Mouse (Mus musculus): ENCODE data around the gene Lhx4. TPM values are rescaled to one million over a fixed set of nuclear protein-coding genes. Genes with fewer than 3 reads are reported as not detected.

The Lhx4 gene
- polyA plus RNA-seq (2015; fragmentation: Nextera tagmentation; extraction: Ambion mirVana) = not detected in 2 replicates

DNA sequence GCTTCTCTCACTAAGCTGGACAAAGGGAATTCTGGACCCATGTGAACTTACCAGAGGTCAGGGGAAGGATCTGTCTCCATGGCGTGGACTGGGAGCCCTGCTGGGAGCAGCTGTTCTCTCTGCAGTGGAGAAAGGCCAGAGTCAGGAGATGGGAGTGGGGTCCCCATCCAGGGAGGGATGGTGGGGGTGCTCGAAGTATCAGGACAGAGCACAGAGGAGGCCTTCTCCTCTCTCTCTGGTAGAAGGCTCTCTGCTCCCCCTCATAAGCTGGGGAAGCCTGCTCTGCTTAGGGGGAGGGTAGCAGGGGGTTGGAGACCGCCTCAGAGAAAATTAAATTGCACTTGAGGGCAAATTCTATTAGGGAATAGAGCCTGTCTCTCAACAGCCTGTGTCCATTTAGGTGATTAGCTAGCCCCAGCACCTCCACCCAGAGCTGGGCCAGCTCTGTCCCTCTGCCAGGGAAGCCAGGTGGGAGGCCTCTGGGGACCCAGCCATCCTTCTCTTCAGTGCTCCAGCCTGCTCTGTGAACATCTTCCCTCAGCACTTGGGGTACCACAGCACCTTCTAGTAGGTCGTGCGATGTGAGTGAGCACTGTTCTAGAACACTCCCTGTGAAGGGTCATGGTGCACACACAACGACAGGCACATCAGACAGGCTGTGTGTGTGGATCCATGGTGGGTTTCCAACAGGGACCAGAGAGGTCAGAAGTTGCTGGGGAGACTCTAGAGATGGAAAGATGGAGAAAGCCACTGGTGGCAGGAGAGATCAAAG is at the start of gene Lhx4:
TSS of gene Lhx4 (minus strand) at position 201 of the 772 bp plus-strand sequence.
- no peaks in the 10 kb centered on the region for H3K9me3 ChIP-seq (replicated peaks; ENCODE audit: control insufficient read depth, low read length)
- no peaks in the 10 kb centered on the region for H3K4me1 ChIP-seq (ENCODE audit: control insufficient read depth, low read depth, low read length)
- no peak for ATAC-seq (ENCODE audit: low read depth)
- H3K9ac ChIP-seq (ENCODE audit: low read depth, low read length) = no peak within 1 kb of the TSS
- no peak within 1 kb of the TSS for H3K4me3 ChIP-seq (ENCODE audit: low read depth, low read length)
- no peak within 1 kb of the TSS for H3K4me2 ChIP-seq (ENCODE audit: low read depth, low read length)
- H3K27ac ChIP-seq (ENCODE audit: low read length) = no peak within 1 kb of the TSS
- H3K27me3 ChIP-seq (ENCODE audit: control insufficient read depth, insufficient read depth, low read depth, low read length) = peaks cover 46% of the 10 kb centered on the region
- WGBS (ENCODE audit: insufficient replicate concordance) = 52% methylated on average over 6 of the region's 6 CpGs
- H3K36me3 ChIP-seq (ENCODE audit: control insufficient read depth, insufficient read depth) = no peaks in the 10 kb centered on the region

GRCm38 (mm10) chr1:155798000-155798399 is 46.5 kb upstream of the Lhx4 start:
- Histone ChIP-seq H3K36me3 (ENCODE audit: control insufficient read depth, insufficient read depth) (peaks cover 10% of the 10 kb centered on the region; the same call in 1 of the 2 replicates), H3K27ac (ENCODE audit: low read length) (no peak overlapping the region), H3K4me1 (ENCODE audit: control insufficient read depth, low read depth, low read length) (peaks cover 4% of the 10 kb centered on the region), H3K4me2 (ENCODE audit: low read depth, low read length) (no peak overlapping the region), H3K27me3 (ENCODE audit: control insufficient read depth, insufficient read depth, low read depth, low read length) (no peaks in the 10 kb centered on the region), H3K9ac (ENCODE audit: low read depth, low read length) (no peak overlapping the region), H3K9me3 (replicated peaks; ENCODE audit: control insufficient read depth, low read length) (no peaks in the 10 kb centered on the region), H3K4me3 (ENCODE audit: low read depth, low read length) (no peak overlapping the region)
- no peak for ATAC-seq (ENCODE audit: low read depth)
- WGBS (ENCODE audit: insufficient replicate concordance) = 76% methylated on average over 4 of the region's 4 CpGs

- no peak overlapping the region for H3K4me3 ChIP-seq (ENCODE audit: low read depth, low read length)
- no peaks in the 10 kb centered on the region for H3K27me3 ChIP-seq (ENCODE audit: control insufficient read depth, insufficient read depth, low read depth, low read length)
- H3K9ac ChIP-seq (ENCODE audit: low read depth, low read length) = no peak overlapping the region
- H3K27ac ChIP-seq (ENCODE audit: low read length) = no peak overlapping the region
- peaks cover 10% of the 10 kb centered on the region; the same call in 1 of the 2 replicates for H3K36me3 ChIP-seq (ENCODE audit: control insufficient read depth, insufficient read depth)
- no peak overlapping the region for H3K4me2 ChIP-seq (ENCODE audit: low read depth, low read length)
- 72% methylated on average over 4 of the region's 4 CpGs for WGBS (ENCODE audit: insufficient replicate concordance)
- no peaks in the 10 kb centered on the region for H3K9me3 ChIP-seq (replicated peaks; ENCODE audit: control insufficient read depth, low read length)
- no peak for ATAC-seq (ENCODE audit: low read depth)
- H3K4me1 ChIP-seq (ENCODE audit: control insufficient read depth, low read depth, low read length) = peaks cover 4% of the 10 kb centered on the region
These were observed 45.9 kb upstream of the Lhx4 start for GRCm38 (mm10) chr1:155797425-155797824.

DNA sequence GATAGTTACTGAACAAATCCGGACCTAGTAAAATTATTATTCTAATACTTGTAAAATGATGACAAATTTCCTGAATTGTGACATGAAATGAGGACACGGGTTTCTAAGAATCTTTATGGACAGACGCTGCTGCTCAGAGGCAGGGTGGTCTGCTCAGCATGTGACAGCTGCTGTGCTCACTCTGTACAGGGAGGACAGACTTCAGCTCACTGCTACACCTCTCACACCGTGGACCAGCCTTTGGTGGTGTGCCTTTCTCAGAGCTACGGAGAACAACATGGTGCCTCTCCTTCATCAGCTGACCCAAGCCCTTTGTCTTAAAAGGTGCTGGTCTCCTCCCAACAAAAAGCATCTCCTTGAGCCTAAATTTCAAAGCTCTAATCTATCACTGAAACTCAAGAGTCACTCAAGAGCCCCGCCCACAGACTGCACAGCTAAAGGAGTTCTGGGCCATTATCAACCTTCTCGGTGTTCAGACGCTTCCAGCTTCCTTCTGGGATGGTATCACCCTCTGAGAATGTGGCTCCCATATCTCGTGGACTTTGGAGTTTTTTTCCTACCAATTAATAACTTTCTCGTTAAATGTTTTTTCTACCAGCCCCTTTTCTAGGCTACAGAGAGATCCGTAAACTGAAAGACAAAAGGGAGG is 45.4 kb upstream of the Lhx4 start:
- 54% methylated on average over 11 of the region's 11 CpGs for WGBS (ENCODE audit: insufficient replicate concordance)
- H3K4me1 ChIP-seq (ENCODE audit: control insufficient read depth, low read depth, low read length) = peaks cover 4% of the 10 kb centered on the region
- no peak for ATAC-seq (ENCODE audit: low read depth)

DNA sequence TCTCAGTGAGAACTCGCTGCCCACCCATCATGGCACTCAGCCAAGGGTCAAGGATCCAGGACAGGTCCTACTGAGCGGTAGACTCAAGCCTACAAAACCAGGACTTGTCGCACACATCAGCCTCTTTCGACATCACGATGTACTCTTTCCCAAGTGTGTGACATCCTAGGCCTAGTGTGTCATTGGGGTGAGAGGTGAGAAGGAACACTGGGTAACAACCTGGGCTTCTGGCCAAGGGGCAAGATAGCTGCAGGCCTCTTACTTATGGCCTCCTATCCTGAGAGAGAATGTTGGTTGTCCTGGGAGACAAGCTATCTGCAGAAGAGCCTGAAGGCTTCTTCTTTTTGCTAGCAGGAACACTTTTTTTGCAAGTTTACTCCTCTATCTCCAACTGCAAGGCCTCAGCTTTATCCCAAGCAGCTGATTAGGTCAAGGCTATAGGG is 44.3 kb upstream of the Lhx4 start:
- Histone ChIP-seq H3K4me2 (ENCODE audit: low read depth, low read length) (no peak overlapping the region), H3K9me3 (replicated peaks; ENCODE audit: control insufficient read depth, low read length) (no peaks in the 10 kb centered on the region), H3K27ac (ENCODE audit: low read length) (no peak overlapping the region), H3K9ac (ENCODE audit: low read depth, low read length) (no peak overlapping the region), H3K27me3 (ENCODE audit: control insufficient read depth, insufficient read depth, low read depth, low read length) (no peaks in the 10 kb centered on the region), H3K36me3 (ENCODE audit: control insufficient read depth, insufficient read depth) (peaks cover 13% of the 10 kb centered on the region; the same call in 1 of the 2 replicates), H3K4me1 (ENCODE audit: control insufficient read depth, low read depth, low read length) (peaks cover 4% of the 10 kb centered on the region), H3K4me3 (ENCODE audit: low read depth, low read length) (no peak overlapping the region)
- 65% methylated on average over 5 of the region's 5 CpGs for WGBS (ENCODE audit: insufficient replicate concordance)
- peak; percentile 74 for ATAC-seq (ENCODE audit: low read depth)

More for the DNA sequence above, 45.4 kb upstream of the Lhx4 start:
- Histone ChIP-seq H3K9ac (ENCODE audit: low read depth, low read length) (no peak overlapping the region), H3K4me2 (ENCODE audit: low read depth, low read length) (no peak overlapping the region), H3K36me3 (ENCODE audit: control insufficient read depth, insufficient read depth) (peaks cover 10% of the 10 kb centered on the region; the same call in 1 of the 2 replicates), H3K9me3 (replicated peaks; ENCODE audit: control insufficient read depth, low read length) (no peaks in the 10 kb centered on the region), H3K4me3 (ENCODE audit: low read depth, low read length) (no peak overlapping the region), H3K27me3 (ENCODE audit: control insufficient read depth, insufficient read depth, low read depth, low read length) (no peaks in the 10 kb centered on the region), H3K27ac (ENCODE audit: low read length) (no peak overlapping the region)

- ATAC-seq (ENCODE audit: low read depth) = no peak; the same call in 1 of the 2 replicates
- Histone ChIP-seq H3K4me2 (ENCODE audit: low read depth, low read length) (no peak overlapping the region), H3K9ac (ENCODE audit: low read depth, low read length) (no peak overlapping the region), H3K27ac (ENCODE audit: low read length) (no peak overlapping the region), H3K36me3 (ENCODE audit: control insufficient read depth, insufficient read depth) (peaks cover 13% of the 10 kb centered on the region; the same call in 1 of the 2 replicates), H3K27me3 (ENCODE audit: control insufficient read depth, insufficient read depth, low read depth, low read length) (no peaks in the 10 kb centered on the region), H3K4me3 (ENCODE audit: low read depth, low read length) (no peak overlapping the region), H3K9me3 (replicated peaks; ENCODE audit: control insufficient read depth, low read length) (no peaks in the 10 kb centered on the region), H3K4me1 (ENCODE audit: control insufficient read depth, low read depth, low read length) (peaks cover 4% of the 10 kb centered on the region)
- 59% methylated on average over 6 of the region's 6 CpGs for WGBS (ENCODE audit: insufficient replicate concordance)
These were observed 43.4 kb upstream of the Lhx4 start for GRCm38 (mm10) chr1:155794855-155795254.

- Histone ChIP-seq H3K9me3 (replicated peaks; ENCODE audit: control insufficient read depth, low read length) (no peaks in the 10 kb centered on the region; the same call in 1 of the 2 replicates), H3K27ac (ENCODE audit: low read length) (no peak overlapping the region), H3K4me3 (ENCODE audit: low read depth, low read length) (no peak overlapping the region), H3K36me3 (ENCODE audit: control insufficient read depth, insufficient read depth) (peaks cover 19% of the 10 kb centered on the region), H3K4me2 (ENCODE audit: low read depth, low read length) (no peak overlapping the region), H3K9ac (ENCODE audit: low read depth, low read length) (no peak overlapping the region), H3K4me1 (ENCODE audit: control insufficient read depth, low read depth, low read length) (peaks cover 3% of the 10 kb centered on the region; the same call in 1 of the 2 replicates), H3K27me3 (ENCODE audit: control insufficient read depth, insufficient read depth, low read depth, low read length) (no peaks in the 10 kb centered on the region)
- ATAC-seq (ENCODE audit: low read depth) = no peak
- 42% methylated on average over 5 of the region's 5 CpGs for WGBS (ENCODE audit: insufficient replicate concordance)
These were observed 40.4 kb upstream of the Lhx4 start for GRCm38 (mm10) chr1:155791919-155792318.

DNA sequence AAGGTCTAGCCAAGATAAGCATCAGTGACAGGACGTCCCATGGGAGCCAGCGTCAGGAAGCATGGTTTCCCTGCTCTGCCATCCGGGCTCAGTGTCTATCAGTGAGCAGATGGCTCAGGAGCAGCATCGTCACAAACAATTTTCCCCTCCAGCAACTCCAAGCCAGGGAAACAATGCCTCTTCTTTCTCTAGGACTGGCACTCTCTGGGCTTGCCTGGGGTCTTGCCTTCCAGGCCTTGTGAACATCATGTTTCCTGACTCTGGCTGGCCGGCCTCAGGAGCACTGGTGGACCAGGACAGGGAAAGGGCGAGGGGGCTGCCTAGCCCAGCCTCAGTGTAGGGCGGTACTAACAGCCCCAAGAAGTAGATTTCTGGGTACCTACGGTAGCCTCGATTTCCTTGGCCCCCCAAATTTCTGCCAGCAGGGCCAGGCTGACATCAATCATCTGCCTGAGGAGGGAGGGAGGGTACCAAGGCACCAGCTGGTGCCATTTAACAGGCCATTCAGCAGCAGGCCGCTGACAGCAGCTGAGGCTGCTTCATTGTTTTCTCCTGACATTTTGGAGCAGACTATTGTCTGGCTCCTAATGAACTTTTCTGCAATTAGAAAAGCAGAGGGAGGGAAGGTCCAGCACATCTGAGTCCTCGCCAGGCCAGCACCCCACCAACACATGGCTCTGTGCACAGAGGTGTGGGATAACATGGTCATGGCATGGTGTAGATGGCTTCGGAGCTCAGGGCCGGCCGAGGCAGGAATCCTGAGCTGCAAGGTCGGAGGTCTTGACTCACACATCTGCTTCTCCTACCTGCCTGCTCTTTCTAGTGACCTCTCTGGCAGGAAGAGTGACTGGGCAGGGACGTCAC is 38.9 kb upstream of the Lhx4 start:
- Histone ChIP-seq H3K9me3 (replicated peaks; ENCODE audit: control insufficient read depth, low read length) (no peaks in the 10 kb centered on the region; the same call in 1 of the 2 replicates), H3K4me3 (ENCODE audit: low read depth, low read length) (no peak overlapping the region), H3K27ac (ENCODE audit: low read length) (no peak overlapping the region), H3K4me2 (ENCODE audit: low read depth, low read length) (no peak overlapping the region), H3K9ac (ENCODE audit: low read depth, low read length) (no peak overlapping the region), H3K4me1 (ENCODE audit: control insufficient read depth, low read depth, low read length) (no peaks in the 10 kb centered on the region), H3K36me3 (ENCODE audit: control insufficient read depth, insufficient read depth) (peaks cover 21% of the 10 kb centered on the region), H3K27me3 (ENCODE audit: control insufficient read depth, insufficient read depth, low read depth, low read length) (no peaks in the 10 kb centered on the region)
- 77% methylated on average over 16 of the region's 16 CpGs for WGBS (ENCODE audit: insufficient replicate concordance)
- ATAC-seq (ENCODE audit: low read depth) = no peak
